Mouse (Mus musculus): ENCODE data around the gene Iqsec3.

Gene Iqsec3

GRCm38 (mm10) chr6:121454549-121455494 is 18.7 kb downstream of the Iqsec3 start:
- no peak for DNase-seq (ENCODE audit: low spot score in 2 of 2)

DNA sequence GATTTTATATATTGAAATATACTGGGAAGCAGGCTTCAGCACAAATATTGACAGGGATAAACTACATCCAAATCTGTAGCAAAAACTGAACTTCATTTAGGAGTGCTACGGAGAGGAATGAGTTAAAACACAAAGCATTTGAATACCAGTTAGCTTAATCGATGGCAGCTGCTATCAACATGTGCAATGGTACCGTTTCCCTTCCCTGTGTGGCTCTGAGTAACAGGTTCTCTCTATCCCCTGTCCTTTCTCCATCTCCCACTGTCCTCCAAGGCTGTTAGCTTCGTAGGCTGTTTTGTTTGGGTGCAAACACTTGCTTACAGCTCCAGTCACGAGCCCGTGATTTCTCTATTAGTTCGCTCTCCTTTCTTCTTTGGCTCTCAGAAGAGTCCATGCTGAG is 19.7 kb downstream of the Iqsec3 start:
- DNase-seq (ENCODE audit: low spot score in 2 of 2): no peak

GRCm38 (mm10) chr6:121451703-121452102 is 21.8 kb downstream of the Iqsec3 start:
- no peak for DNase-seq (ENCODE audit: low spot score in 2 of 2)

DNA sequence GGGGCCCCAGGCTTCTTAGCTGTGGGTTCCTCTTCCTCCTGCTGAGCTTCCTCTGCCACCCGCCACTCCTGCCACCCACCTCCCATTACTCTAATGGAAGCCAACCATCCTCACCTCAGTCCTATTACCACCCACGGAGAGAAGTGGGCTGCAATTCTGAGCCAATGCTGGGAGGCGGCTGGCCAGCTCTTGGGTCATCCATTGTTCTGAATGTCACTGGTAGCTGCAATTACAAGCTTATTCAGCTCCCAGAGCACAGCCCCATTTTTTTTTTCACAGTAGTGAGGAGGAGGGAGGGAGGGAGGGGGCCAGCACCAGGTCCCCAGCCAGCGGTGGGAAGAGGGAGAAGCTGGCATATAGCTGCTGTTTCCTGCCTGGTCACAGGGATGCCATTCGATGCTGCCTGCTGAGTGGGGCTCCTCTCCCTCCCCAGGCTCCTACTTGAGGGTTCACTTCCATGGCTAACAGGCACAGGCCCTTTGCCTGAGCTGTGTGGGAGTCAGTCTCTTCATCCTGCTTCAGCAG is 32.7 kb downstream of the Iqsec3 start:
- no peak for DNase-seq (ENCODE audit: low spot score in 2 of 2)

DNA sequence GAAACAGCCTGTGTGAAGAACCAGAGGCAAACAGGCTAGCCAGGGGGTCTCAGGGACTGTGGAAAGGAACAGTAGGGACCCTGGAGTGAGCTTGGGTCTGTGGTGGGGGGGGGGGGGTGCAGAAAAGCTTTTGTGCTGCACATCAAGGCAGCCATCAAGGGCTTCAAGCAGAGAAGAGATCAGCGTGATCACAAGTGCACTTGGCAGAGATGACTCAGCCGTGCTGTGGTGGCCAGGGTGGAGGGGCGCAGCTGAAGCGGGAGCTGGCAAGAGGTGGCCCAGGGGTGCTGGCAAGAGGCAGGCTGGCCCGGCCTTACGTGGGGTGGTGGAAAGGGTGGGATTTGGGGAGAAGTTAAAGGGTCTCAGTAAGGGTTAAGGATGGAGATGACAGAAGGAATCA is 48.6 kb downstream of the Iqsec3 start:
- DNase-seq (ENCODE audit: low spot score in 2 of 2): no peak

DNA sequence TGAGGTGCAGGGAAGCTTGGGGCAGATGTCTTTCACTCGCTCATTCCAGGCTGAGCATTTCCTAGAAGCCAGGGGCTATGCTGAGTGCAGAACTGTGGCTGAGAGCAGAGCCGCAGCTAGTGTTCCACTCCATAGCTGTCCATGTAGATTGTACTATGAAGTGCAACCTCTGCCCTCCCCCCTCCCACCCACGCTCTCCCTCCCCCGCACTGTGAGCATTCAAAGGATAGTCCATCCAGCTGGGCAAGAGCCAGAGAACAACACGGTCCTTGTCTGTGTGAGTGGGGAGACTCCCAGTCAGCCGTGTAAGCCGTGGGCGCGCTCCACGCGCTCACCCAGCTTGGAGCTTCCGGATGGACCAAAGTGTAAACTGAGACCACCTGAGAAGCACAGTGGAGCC is 49.1 kb downstream of the Iqsec3 start:
- DNase-seq (ENCODE audit: low spot score in 2 of 2): no peak

DNA sequence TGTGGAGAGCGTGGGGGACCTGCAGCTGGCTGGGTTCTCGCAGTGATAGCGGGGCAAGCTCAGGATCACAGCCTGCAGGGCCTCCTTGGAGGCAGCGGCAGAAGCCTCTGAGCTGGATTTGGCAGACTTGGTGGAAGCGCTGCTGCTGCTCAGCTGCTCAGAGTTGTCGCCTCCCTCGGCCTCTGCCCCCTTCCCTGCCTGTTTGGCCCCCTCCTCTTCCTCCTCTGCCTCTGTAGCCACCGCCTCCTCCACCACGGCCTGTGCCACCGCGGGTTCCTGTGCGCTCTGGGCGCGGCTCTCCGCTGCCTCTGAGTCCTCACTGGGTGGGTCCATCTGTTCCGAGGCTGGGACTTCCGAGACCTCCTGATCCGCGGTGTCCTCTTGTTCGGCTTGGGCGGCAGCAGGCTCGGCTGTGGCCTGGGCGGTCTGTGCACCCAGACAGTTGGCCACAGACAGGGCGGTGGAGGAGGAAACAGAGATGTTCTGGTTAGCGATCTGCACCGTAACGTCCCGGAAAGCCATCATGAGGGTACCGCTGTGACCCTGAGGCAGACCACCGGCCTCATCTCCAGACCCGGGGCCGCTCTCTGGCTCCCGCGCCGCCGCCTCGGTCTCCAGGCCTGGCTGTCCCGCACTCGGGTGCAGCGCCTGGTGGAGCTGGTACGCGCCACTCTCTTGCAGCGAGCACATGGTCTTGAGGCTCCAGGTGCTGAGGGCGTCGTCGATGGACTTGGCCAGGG is 60.8 kb downstream of the Iqsec3 start:
- no peak for DNase-seq (ENCODE audit: low spot score in 2 of 2)

GRCm38 (mm10) chr6:121407571-121408011 is 65.9 kb downstream of the Iqsec3 start:
- DNase-seq (ENCODE audit: low spot score in 2 of 2): no peak

DNA sequence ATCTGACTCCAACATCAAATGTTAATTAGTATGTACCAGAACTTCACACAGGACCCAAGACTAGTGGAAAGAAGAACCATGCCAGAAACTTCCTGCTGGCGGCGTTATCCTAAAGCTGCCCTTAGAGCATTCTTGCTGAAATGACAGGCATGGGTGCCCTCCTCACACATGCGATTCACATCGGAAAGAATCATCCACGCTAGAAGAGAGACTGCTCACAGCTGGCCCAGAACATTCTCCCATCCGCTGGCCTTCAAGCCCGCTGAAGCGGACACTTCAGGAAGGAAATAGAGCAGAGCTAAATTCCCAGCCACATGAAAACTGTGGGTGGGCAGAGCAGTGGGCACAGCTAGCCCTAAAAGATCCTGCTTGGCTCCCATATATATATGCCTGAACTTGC is 68.2 kb downstream of the Iqsec3 start:
- DNase-seq (ENCODE audit: low spot score in 2 of 2): no peak

- no peak for DNase-seq (ENCODE audit: low spot score in 2 of 2)
These were observed 70.7 kb downstream of the Iqsec3 start for GRCm38 (mm10) chr6:121402661-121403244.

DNA sequence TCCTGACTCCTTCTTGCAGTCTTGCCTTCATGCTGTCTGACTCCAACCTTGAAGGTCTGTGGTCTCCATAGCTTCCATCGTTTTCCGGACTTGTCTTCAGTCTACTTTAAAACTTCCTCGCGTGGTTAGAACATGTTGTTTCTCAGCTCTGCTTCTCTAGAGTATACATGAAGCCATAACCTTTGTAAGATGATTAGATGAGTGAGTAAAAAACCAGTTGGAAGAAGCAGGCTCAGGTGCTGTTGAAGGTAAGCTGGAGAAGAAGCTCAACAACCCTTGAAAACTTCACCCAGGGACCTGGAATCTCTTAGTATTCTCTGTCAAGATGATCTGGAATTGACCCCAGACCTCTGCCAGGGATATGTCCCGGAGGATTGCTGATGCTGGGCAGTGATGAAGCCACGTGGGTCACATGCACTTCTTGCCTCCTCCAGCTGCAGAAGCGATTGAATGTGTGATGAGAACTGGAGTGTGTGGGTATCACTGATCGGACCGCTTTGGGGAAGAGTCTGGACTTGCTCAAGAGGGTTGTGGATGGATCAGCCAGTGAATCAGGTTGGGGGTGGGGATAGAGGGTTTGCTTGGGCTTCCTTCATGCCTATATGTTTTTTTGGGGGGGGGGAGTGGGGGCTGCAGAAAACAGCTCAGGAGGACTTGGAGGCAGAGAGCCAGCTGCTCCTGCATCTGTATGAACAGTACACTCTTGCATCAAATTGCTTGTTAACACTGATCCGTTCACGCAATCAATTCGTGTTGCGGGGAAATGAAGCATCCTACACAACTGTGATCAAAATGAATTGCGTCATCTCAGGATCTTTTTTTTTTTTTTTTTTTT is 71.4 kb downstream of the Iqsec3 start:
- DNase-seq (ENCODE audit: low spot score in 2 of 2): no peak

DNA sequence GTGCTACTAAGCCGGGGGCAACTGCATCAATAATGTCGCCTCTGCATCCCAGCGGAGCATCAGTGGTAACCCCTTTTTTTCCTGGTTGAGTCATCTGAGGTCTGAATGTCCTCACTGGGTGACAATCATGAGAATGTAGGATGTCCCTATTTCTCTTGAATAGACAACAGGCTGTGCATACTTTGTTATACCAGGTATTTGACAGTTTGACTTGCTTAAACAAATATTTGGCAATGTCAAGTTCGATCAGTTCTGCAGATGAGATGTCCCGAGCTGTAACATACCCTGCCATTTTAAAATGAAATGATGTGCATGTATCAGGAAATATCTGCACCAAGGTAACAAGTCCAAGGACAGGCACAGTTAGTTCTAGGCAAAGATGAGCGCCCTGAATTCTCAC is 72.3 kb downstream of the Iqsec3 start:
- no peak for DNase-seq (ENCODE audit: low spot score in 2 of 2)

- DNase-seq (ENCODE audit: low spot score in 2 of 2): no peak
These were observed 80.7 kb downstream of the Iqsec3 start for GRCm38 (mm10) chr6:121392610-121393252.

GRCm38 (mm10) chr6:121385397-121385796 is 88.1 kb downstream of the Iqsec3 start:
- no peak for DNase-seq (ENCODE audit: low spot score in 2 of 2)

GRCm38 (mm10) chr6:121382071-121382470 is 91.4 kb downstream of the Iqsec3 start:
- no peak for DNase-seq (ENCODE audit: low spot score in 2 of 2)

DNA sequence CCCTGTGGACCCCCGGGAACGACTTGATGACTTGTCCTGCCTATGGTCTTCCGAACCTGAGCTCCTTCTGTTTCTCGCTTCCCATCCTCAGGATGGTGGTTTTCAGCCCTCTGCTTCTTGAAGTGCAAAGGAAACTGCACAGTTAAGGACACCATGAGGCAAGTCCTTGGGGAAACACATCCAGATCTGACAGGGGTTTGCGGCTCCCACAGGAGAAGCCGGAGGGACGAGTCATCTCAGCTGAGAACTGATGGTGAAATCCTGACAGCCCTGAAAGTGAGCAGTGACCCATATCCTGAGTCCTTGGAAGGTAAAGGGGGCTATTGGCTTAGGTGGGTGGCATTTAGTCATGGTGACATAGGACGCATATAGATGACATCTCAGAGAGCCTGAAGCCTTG is 92.9 kb downstream of the Iqsec3 start:
- no peak for DNase-seq (ENCODE audit: low spot score in 2 of 2)

DNA sequence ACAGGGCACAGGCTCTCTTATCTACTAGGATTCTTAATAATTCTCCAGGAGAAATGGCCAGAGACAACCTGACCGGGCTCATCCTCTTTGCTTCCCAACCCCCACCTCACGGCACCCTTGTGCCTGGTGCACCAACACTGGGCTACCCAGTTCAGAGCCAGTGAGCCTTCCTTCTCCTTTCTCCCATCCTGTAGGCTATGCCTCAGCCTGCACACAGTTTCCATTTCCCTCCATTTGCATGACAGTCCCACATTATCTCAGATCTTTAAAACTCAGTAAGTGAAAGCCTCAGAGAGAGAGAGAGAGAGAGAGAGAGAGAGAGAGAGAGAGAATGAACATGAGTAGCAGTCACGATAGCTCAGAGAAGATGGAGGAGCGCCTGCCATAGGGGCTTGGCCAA is 95.2 kb downstream of the Iqsec3 start:
- DNase-seq (ENCODE audit: low spot score in 2 of 2): no peak

DNA sequence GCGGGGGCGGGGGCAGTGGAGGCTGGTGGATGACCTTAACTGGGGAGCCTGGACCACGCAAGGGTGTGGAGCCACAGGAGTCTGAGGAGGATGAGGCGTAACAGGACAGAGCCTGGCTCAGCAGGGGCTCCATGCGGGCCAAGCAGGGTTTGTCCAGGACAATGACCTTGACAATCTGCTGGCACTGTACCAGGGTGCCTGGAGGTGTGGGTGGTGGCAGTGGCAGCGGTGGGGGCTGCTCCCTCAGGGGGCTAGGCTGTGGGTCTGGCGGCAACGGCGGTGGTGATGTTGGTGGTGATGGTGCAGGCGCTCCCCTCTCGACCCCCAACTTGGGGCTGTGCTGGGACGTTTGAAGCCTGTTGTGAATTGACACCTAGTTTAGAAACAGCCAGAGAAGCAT is 97.3 kb downstream of the Iqsec3 start:
- no peak for DNase-seq (ENCODE audit: low spot score in 2 of 2)

GRCm38 (mm10) chr6:121371197-121371980 is 102.1 kb downstream of the Iqsec3 start:
- no peak for DNase-seq (ENCODE audit: low spot score in 2 of 2)

DNA sequence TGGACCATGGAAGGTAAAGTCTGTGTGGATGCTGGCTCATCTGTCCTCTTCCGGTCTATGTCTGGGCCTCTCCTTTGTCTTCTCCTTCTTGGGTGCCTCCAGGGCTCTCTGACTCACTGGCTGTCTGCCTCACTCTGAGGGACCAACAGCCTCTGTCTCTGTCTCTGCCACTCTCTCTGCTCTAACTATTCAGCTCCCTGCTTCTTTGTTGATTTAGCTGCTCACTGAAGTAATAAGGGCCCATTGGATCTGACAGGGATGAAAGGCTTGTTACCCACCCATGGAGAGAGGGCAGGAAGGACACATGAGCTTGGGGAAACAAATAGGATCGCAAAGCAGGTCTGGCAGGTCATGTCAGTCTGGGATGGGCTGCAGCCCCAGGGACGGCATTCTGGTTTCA is 106.4 kb downstream of the Iqsec3 start:
- DNase-seq (ENCODE audit: low spot score in 2 of 2): no peak
